In genomic region chr14:51997483-51997882, GRCm38 (mm10) we compare ENCODE assay signal across 32 mouse cellular contexts. TPM values are rescaled to one million over a fixed set of nuclear protein-coding genes. Genes with fewer than 3 reads are reported as not detected.
DNase-seq lines count a peak whose midpoint lies in the region; ATAC-seq and TF ChIP-seq lines count a peak whose summit lies in the region.
"Had no signal": no experiment of that assay in that cellular context is flagged by ENCODE, and none has a peak within 500 bp of the region (broad histone marks: within the 10 kb centered on the region; RNA-seq: fewer than 3 reads in every experiment).

No protein-coding gene starts in this region.

- no peaks in the 10 kb centered on the region for H3K9me3 ChIP-seq in kidney, postnatal 0 days (replicated peaks; ENCODE audit: low read length)
- H3K9me3 ChIP-seq: embryonic facial prominence, embryonic 12.5 days; forebrain, embryonic 12.5 days; G1E; heart, embryonic 12.5 days; intestine, embryonic 15.5 days; lung, embryonic 15.5 days had no signal

- H3K4me2 ChIP-seq in kidney, postnatal 0 days (ENCODE audit: low read length): no peak overlapping the region
- H3K4me2 ChIP-seq: embryonic facial prominence, embryonic 12.5 days; forebrain, embryonic 12.5 days; heart, embryonic 12.5 days; hindbrain, embryonic 14.5 days; intestine, embryonic 15.5 days; lung, embryonic 15.5 days had no signal

- H3K4me1 ChIP-seq in kidney, postnatal 0 days (replicated peaks; ENCODE audit: insufficient read depth, low read length): no peaks in the 10 kb centered on the region
- H3K4me1 ChIP-seq: embryonic facial prominence, embryonic 12.5 days; forebrain, embryonic 12.5 days; heart, embryonic 12.5 days; intestine, embryonic 15.5 days had no signal

- H3K9ac ChIP-seq in kidney, postnatal 0 days (ENCODE audit: low read depth, low read length): no peak overlapping the region
- H3K9ac ChIP-seq: embryonic facial prominence, embryonic 12.5 days; forebrain, embryonic 12.5 days; hindbrain, embryonic 14.5 days; intestine, embryonic 15.5 days; liver, embryonic 14.5 days; lung, embryonic 15.5 days had no signal

- H3K4me3 ChIP-seq in kidney, postnatal 0 days (replicated peaks; ENCODE audit: low read depth, low read length): no peak overlapping the region
- H3K4me3 ChIP-seq: embryonic facial prominence, embryonic 12.5 days; erythroblast, embryonic 14.5 days; forebrain, embryonic 12.5 days; heart, embryonic 12.5 days; intestine, embryonic 15.5 days; lung, embryonic 15.5 days had no signal

- 0 out of 2 replicates have a peak, but pooled peaks have one; percentile 9 for ATAC-seq in kidney, postnatal 0 days (replicated peaks; ENCODE audit: low FRiP score, low read depth)
- ATAC-seq: activated CD4-positive, CD25-positive, alpha-beta regulatory T cell, adult 4 months; intestine, embryonic 15.5 days; Patski had no signal

- 93% methylated on average over 14 of the region's 14 CpGs for WGBS in kidney, postnatal 0 days

- peaks cover 66% of the 10 kb centered on the region for H3K36me3 ChIP-seq in kidney, postnatal 0 days (ENCODE audit: insufficient read depth, low read length)

- no peak for TF ChIP-seq CTCF in kidney, postnatal 0 days (IDR thresholded peaks at IDR 0.05; ENCODE audit: low read depth)

- DNase-seq in gastrocnemius, postnatal 25 days: peak; percentile 5
- DNase-seq in gastrocnemius, postnatal 10 days: no peak
- DNase-seq in kidney, postnatal 0 days (ENCODE audit: low spot score): no peak
- no peak for DNase-seq in kidney, adult 11 months
- peak; percentile 10 for DNase-seq in thymus, postnatal 4 days
- no peak for DNase-seq in thymus, adult 18-20 months
- no peak for DNase-seq in ovary, postnatal 14 days (ENCODE audit: low spot score)
- DNase-seq: adrenal gland, adult 8-10 months; kidney, postnatal 4 days; layer of hippocampus, adult 9-11 months; thymus, postnatal 25 days had no signal

- no peak overlapping the region for H3K27ac ChIP-seq in kidney, postnatal 0 days
- H3K27ac ChIP-seq: embryonic facial prominence, embryonic 12.5 days; hindbrain, embryonic 14.5 days; intestine, embryonic 15.5 days; liver, embryonic 14.5 days; lung, embryonic 15.5 days had no signal

- H3K27me3 ChIP-seq in kidney, postnatal 0 days (ENCODE audit: insufficient read depth, low read length): no peaks in the 10 kb centered on the region
- H3K27me3 ChIP-seq: embryonic facial prominence, embryonic 12.5 days; forebrain, embryonic 12.5 days; heart, embryonic 12.5 days; intestine, embryonic 15.5 days; lung, embryonic 15.5 days; Patski had no signal

RNA-seq across cellular contexts. Expression of gene Arhgef40, which starts 13.0 kb away (rescaled TPM):
- 10 to 100 TPM; 17.2 to 17.6 TPM for total RNA-seq in gastrocnemius, postnatal 25 days (2021)
- total RNA-seq in gastrocnemius, postnatal 10 days (2021): 10 to 100 TPM; 40.7 to 55.7 TPM
- polyA plus RNA-seq in kidney, postnatal 0 days (2015; fragmentation: Nextera tagmentation; extraction: Ambion mirVana): 58.0 and 61.3 TPM in 2 replicates
- polyA plus RNA-seq: activated CD4-positive, CD25-positive, alpha-beta regulatory T cell, adult 4 months had no signal

RNA-seq across cellular contexts. Expression of gene Tmem253, which starts 18.0 kb away (rescaled TPM):
- total RNA-seq in gastrocnemius, postnatal 25 days (2021): 1 to 10 TPM; 1.5 to 2.1 TPM
- total RNA-seq in gastrocnemius, postnatal 10 days (2021): 1 to 10 TPM in 1 of 2 experiments, under 1 TPM in 1; 0.85 to 1.0 TPM
- polyA plus RNA-seq in kidney, postnatal 0 days (2015; fragmentation: Nextera tagmentation; extraction: Ambion mirVana): 1.7 and 2.3 TPM in 2 replicates
- total RNA-seq: monocyte, adult 5-6 weeks had no signal
- polyA plus RNA-seq: erythroblast, embryonic 14.5 days had no signal

RNA-seq across cellular contexts. Expression of gene Zfp219, which starts 23.1 kb away (rescaled TPM):
- 10 to 100 TPM; 10.8 to 11.7 TPM for total RNA-seq in gastrocnemius, postnatal 25 days (2021)
- 10 to 100 TPM; 17.6 to 23.1 TPM for total RNA-seq in gastrocnemius, postnatal 10 days (2021)
- 34.0 and 35.8 TPM in 2 replicates for polyA plus RNA-seq in kidney, postnatal 0 days (2015; fragmentation: Nextera tagmentation; extraction: Ambion mirVana)

RNA-seq across cellular contexts. Expression of gene Olfr221, which starts 44.8 kb away (rescaled TPM):
- not detected for total RNA-seq in gastrocnemius, postnatal 25 days (2021)
- total RNA-seq in gastrocnemius, postnatal 10 days (2021): not detected
- polyA plus RNA-seq in kidney, postnatal 0 days (2015; fragmentation: Nextera tagmentation; extraction: Ambion mirVana): not detected in 2 replicates
- total RNA-seq: adrenal gland, adult 8-10 months; gastrocnemius, postnatal 4 days; heart, postnatal 25 days; left cerebral cortex, adult 18-20 months; left cerebral cortex, postnatal 25 days; monocyte, adult 5-6 weeks had no signal
- polyA plus RNA-seq: activated CD4-positive, CD25-positive, alpha-beta regulatory T cell, adult 4 months; embryonic facial prominence, embryonic 12.5 days; erythroblast, embryonic 14.5 days; forebrain, embryonic 12.5 days; G1E; heart, embryonic 12.5 days; hindbrain, embryonic 14.5 days; intestine, embryonic 15.5 days; kidney, embryonic 14.5 days; limb, embryonic 14.5 days; liver, embryonic 14.5 days; lung, embryonic 15.5 days; neural tube, embryonic 11.5 days; Patski; spleen, adult 2 months; stomach, embryonic 14.5 days had no signal

Comparison
In these comparisons a context has a peak if more than half of its experiments do, and no peak if none do; other contexts are left out.
1. DNase-seq: peak in gastrocnemius, postnatal 25 days (single experiment) and thymus, postnatal 4 days (single experiment); none in gastrocnemius, postnatal 10 days (single experiment), kidney, postnatal 0 days (single experiment), kidney, adult 11 months (single experiment), thymus, adult 18-20 months (0 of 2) and ovary, postnatal 14 days (single experiment).